7 mouse cellular contexts compared by ENCODE assay signal in the genomic region with DNA sequence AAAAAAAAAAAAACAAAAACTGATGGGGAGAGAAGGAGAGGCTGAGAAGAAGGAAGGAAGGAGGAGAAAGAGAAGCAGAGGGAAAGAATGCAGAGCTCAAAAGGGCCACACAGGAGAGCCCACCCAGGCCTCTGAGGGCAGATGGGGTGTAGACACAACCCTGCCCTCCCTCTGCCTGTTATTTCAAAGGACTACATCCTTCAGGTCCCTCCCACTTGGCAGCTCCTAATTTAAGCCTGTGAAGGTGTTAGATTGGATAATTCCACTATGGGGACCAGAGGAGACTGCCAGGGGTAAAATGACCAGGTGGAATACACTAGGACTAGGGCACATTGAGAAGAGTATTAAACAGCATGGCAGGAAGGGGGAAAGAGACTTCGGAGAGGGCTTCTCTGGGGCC. TPM values are rescaled to one million over a fixed set of nuclear protein-coding genes. Genes with fewer than 3 reads are reported as not detected.
A peak's percentile ranks its signal among the peaks of the same experiment; 100 is the strongest.
DNase-seq lines count a peak whose midpoint lies in the region; ATAC-seq and TF ChIP-seq lines count a peak whose summit lies in the region.

No protein-coding gene starts in this region.

- TF ChIP-seq CTCF in midbrain, postnatal 0 days (IDR thresholded peaks at IDR 0.05): no peak
- TF ChIP-seq CTCF in cerebellum, adult 2 months (IDR thresholded peaks at IDR 0.05; ENCODE audit: borderline replicate concordance, insufficient read depth, low read depth, low read length): no peak

- H3K27ac ChIP-seq in embryonic facial prominence, embryonic 15.5 days (replicated peaks): no peak overlapping the region
- H3K27ac ChIP-seq in hindbrain, embryonic 14.5 days: peak overlapping the region; percentile 79
- H3K27ac ChIP-seq in midbrain, postnatal 0 days (ENCODE audit: low read depth, low read length): peak overlapping the region; percentile 85
- no peak overlapping the region for H3K27ac ChIP-seq in cerebellum, adult 2 months (ENCODE audit: insufficient read depth, low read length)

- H3K9me3 ChIP-seq in embryonic facial prominence, embryonic 15.5 days (replicated peaks): no peaks in the 10 kb centered on the region
- no peaks in the 10 kb centered on the region for H3K9me3 ChIP-seq in hindbrain, embryonic 14.5 days (ENCODE audit: control insufficient read depth, low read length)
- H3K9me3 ChIP-seq in midbrain, postnatal 0 days (ENCODE audit: low read length): no peaks in the 10 kb centered on the region

- H3K4me3 ChIP-seq in embryonic facial prominence, embryonic 15.5 days (replicated peaks): peak overlapping the region; percentile 30
- H3K4me3 ChIP-seq in hindbrain, embryonic 14.5 days (replicated peaks; ENCODE audit: low read length): no peak overlapping the region
- H3K4me3 ChIP-seq in midbrain, postnatal 0 days (ENCODE audit: low read depth, low read length): no peak overlapping the region
- no peak overlapping the region for H3K4me3 ChIP-seq in cerebellum, adult 2 months (replicated peaks; ENCODE audit: insufficient read depth, low read depth, low read length)

- H3K27me3 ChIP-seq in embryonic facial prominence, embryonic 15.5 days: no peaks in the 10 kb centered on the region
- H3K27me3 ChIP-seq in hindbrain, embryonic 14.5 days (ENCODE audit: control insufficient read depth, insufficient read depth, low read length): no peaks in the 10 kb centered on the region
- H3K27me3 ChIP-seq in midbrain, postnatal 0 days (ENCODE audit: insufficient read depth, low read length): no peaks in the 10 kb centered on the region
- no peaks in the 10 kb centered on the region for H3K27me3 ChIP-seq in cerebellum, adult 2 months (ENCODE audit: control insufficient read depth, insufficient read depth, low read length)

- WGBS in embryonic facial prominence, embryonic 15.5 days: 10% methylated on average over 1 of the region's 1 CpGs
- WGBS in hindbrain, embryonic 14.5 days: 0% methylated on average over 1 of the region's 1 CpGs
- 13% methylated on average over 1 of the region's 1 CpGs for WGBS in midbrain, postnatal 0 days
- WGBS in cerebellum, adult 2 months: 4% methylated on average over 1 of the region's 1 CpGs

- H3K4me1 ChIP-seq in embryonic facial prominence, embryonic 15.5 days: peaks cover 13% of the 10 kb centered on the region
- peaks cover 27% of the 10 kb centered on the region for H3K4me1 ChIP-seq in hindbrain, embryonic 14.5 days (replicated peaks; ENCODE audit: control insufficient read depth, insufficient read depth, low read length)
- peaks cover 11% of the 10 kb centered on the region; the same call in 1 of the 2 replicates for H3K4me1 ChIP-seq in midbrain, postnatal 0 days (ENCODE audit: insufficient read depth, low read length)
- peaks cover 9% of the 10 kb centered on the region for H3K4me1 ChIP-seq in cerebellum, adult 2 months (ENCODE audit: control insufficient read depth, insufficient read depth, low read length)

- no peak overlapping the region for H3K9ac ChIP-seq in embryonic facial prominence, embryonic 15.5 days
- H3K9ac ChIP-seq in hindbrain, embryonic 14.5 days: peak overlapping the region; percentile 44
- H3K9ac ChIP-seq in midbrain, postnatal 0 days (replicated peaks; ENCODE audit: low read length, poor library complexity, severe bottlenecking): peak overlapping the region; percentile 50; the same call in 1 of the 2 replicates

- no peak for TF ChIP-seq POLR2A in cerebellum, adult 2 months (IDR thresholded peaks at IDR 0.05; ENCODE audit: borderline replicate concordance, insufficient read depth, low read length)

- ATAC-seq in embryonic facial prominence, embryonic 15.5 days (ENCODE audit: insufficient number of reproducible peaks, low FRiP score, low TSS enrichment, low read depth): no peak
- no peak for ATAC-seq in hindbrain, embryonic 14.5 days (ENCODE audit: low FRiP score)
- ATAC-seq in midbrain, postnatal 0 days (ENCODE audit: low FRiP score): no peak

- peak overlapping the region; percentile 66 for H3K4me2 ChIP-seq in embryonic facial prominence, embryonic 15.5 days (replicated peaks)
- peak overlapping the region; percentile 37 for H3K4me2 ChIP-seq in hindbrain, embryonic 14.5 days (replicated peaks)
- peak overlapping the region; percentile 32; the same call in 1 of the 2 replicates for H3K4me2 ChIP-seq in midbrain, postnatal 0 days (ENCODE audit: low read depth, low read length, poor library complexity, severe bottlenecking)

- peak; percentile 2 to 10 for DNase-seq in left cerebral cortex, adult 9 months (ENCODE audit: low spot score in 2 of 2)
- no peak for DNase-seq in left cerebral cortex, adult 18-20 months (ENCODE audit: low spot score in 2 of 2)
- DNase-seq in hindbrain, embryonic 14.5 days (ENCODE audit: low spot score): no peak
- DNase-seq in midbrain, postnatal 0 days (ENCODE audit: low spot score): peak; percentile 79
- DNase-seq in cerebellum, adult 2 months: no peak
- DNase-seq in T-cell, adult 2 months (ENCODE audit: low spot score): no peak

- no peaks in the 10 kb centered on the region for H3K36me3 ChIP-seq in embryonic facial prominence, embryonic 15.5 days
- no peaks in the 10 kb centered on the region for H3K36me3 ChIP-seq in hindbrain, embryonic 14.5 days (replicated peaks; ENCODE audit: control insufficient read depth, insufficient read depth)
- no peaks in the 10 kb centered on the region for H3K36me3 ChIP-seq in midbrain, postnatal 0 days (ENCODE audit: insufficient read depth, low read length)

RNA-seq across cellular contexts. Expression of a gene that starts 37.6 kb away (rescaled TPM):
- 10 to 100 TPM; 10.8 to 12.8 TPM for total RNA-seq in left cerebral cortex, adult 18-20 months (2021)
- polyA plus RNA-seq in embryonic facial prominence, embryonic 15.5 days (2015; fragmentation: Nextera tagmentation; extraction: Ambion mirVana): 26.8 and 27.6 TPM in 2 replicates
- 50.3 and 63.6 TPM in 2 replicates for polyA plus RNA-seq in hindbrain, embryonic 14.5 days (2014; fragmentation: Nextera tagmentation; extraction: Ambion mirVana)
- 34.9 and 45.1 TPM in 2 replicates for total RNA-seq in midbrain, postnatal 0 days (2014; rRNA removed)
- 24.8 and 25.4 TPM in 2 replicates for polyA plus RNA-seq in midbrain, postnatal 0 days (2015; fragmentation: Nextera tagmentation; extraction: Ambion mirVana)
- 3.8 and 4.2 TPM in 2 replicates for polyA plus RNA-seq in cerebellum, adult 2 months (2012; rRNA removed)

Comparison
In these comparisons a context has a peak if more than half of its experiments do, and no peak if none do; other contexts are left out.
1. DNase-seq: peak in left cerebral cortex, adult 9 months (2 of 2) and midbrain, postnatal 0 days (single experiment); none in left cerebral cortex, adult 18-20 months (0 of 2), hindbrain, embryonic 14.5 days (single experiment), cerebellum, adult 2 months (0 of 2) and T-cell, adult 2 months (single experiment).
2. H3K27ac ChIP-seq: peak in hindbrain, embryonic 14.5 days (single experiment) and midbrain, postnatal 0 days (single experiment); none in embryonic facial prominence, embryonic 15.5 days (single experiment) and cerebellum, adult 2 months (single experiment).
3. Peak in every context shown above with its lines, with median percentiles within 50 percentile points of each other: H3K4me2 ChIP-seq.